Mouse (Mus musculus) gastrocnemius, postnatal 25 days (tissue): ENCODE results near the gene Pdcd4. TPM values are rescaled to one million over a fixed set of nuclear protein-coding genes. Genes with fewer than 3 reads are reported as not detected.
A peak's percentile ranks its signal among the peaks of the same experiment; 100 is the strongest.
"Not testable (repeated sequence)": the region's sequence is repeated elsewhere in the genome, so short reads cannot be mapped to it uniquely, and the experiment has no call there.

Experiments
- DNase-seq: peaks from one replicate; pipeline ENCODE4 v3.0.0; 2022
- total RNA-seq, 2 experiments: library from RNA; stranded (reverse); gene quantifications; 1 replicate in 1 of 2; 2 replicates in 1 of 2; pipeline ENCODE4 v1.2.3; 2021

Gene Pdcd4
- total RNA-seq, 2 experiments from 2014 or later: 11.7 to 21.0 TPM

GRCm38 (mm10) chr19:53945171-53946042 is 53.4 kb downstream of the Pdcd4 start:
- DNase-seq: peak; percentile 35

- no peak for DNase-seq
These were observed 65.5 kb downstream of the Pdcd4 start for GRCm38 (mm10) chr19:53957513-53957912.

- no peak for DNase-seq
These were observed 70.5 kb downstream of the Pdcd4 start for GRCm38 (mm10) chr19:53962511-53962910.

GRCm38 (mm10) chr19:53964347-53964746 is 72.3 kb downstream of the Pdcd4 start:
- DNase-seq: not testable (repeated sequence)

GRCm38 (mm10) chr19:53964910-53965633 is 73.0 kb downstream of the Pdcd4 start:
- no peak for DNase-seq

- DNase-seq: no peak
These were observed 77.2 kb downstream of the Pdcd4 start for GRCm38 (mm10) chr19:53969226-53969625.

GRCm38 (mm10) chr19:53971938-53972337 is 79.9 kb downstream of the Pdcd4 start:
- no peak for DNase-seq

GRCm38 (mm10) chr19:53973656-53974055 is 81.6 kb downstream of the Pdcd4 start:
- no peak for DNase-seq

Other genes starting within 250 kb of the Pdcd4 start
- 10 to 100 TPM; 51.0 to 79.9 TPM for gene Rbm20, start 214.9 kb upstream of the Pdcd4 start, total RNA-seq
- gene Shoc2, start 52.1 kb downstream of the Pdcd4 start, total RNA-seq: 10 to 100 TPM; 20.1 to 21.9 TPM
- gene Bbip1, start 52.4 kb downstream of the Pdcd4 start, total RNA-seq: 10 to 100 TPM; 30.7 to 34.1 TPM
- gene Adra2a, start 151.9 kb downstream of the Pdcd4 start, total RNA-seq: under 1 TPM; 0.49 to 0.64 TPM